Mouse (Mus musculus) kidney, adult 2 months (tissue): ENCODE data around the gene Hspd1. TPM values are rescaled to one million over a fixed set of nuclear protein-coding genes. Genes with fewer than 3 reads are reported as not detected.

Source experiments
- DNase-seq: peaks from one replicate; pipeline ENCODE4 v3.0.0; 2021
- H3K27ac ChIP-seq: fragments of 200-500 bp; 2 replicates; pipeline ENCODE4 v1.5.1; 2012; ENCODE audit warnings: low read depth, low read length, control low read depth, inconsistent platforms; ENCODE audit not compliant: insufficient read depth
- H3K27me3 ChIP-seq: fragments of 200-500 bp; replicated peaks from 2 replicates; pipeline ENCODE4 v1.6.1; 2012; ENCODE audit warnings: mild to moderate bottlenecking, moderate library complexity, low read length, inconsistent platforms; ENCODE audit not compliant: control insufficient read depth, insufficient read depth
- H3K36me3 ChIP-seq: fragments of 200-500 bp; 2 replicates; pipeline ENCODE4 v1.6.1; 2012; ENCODE audit warnings: mild to moderate bottlenecking, moderate library complexity, low read length, inconsistent platforms; ENCODE audit not compliant: control insufficient read depth, insufficient read depth
- H3K4me1 ChIP-seq: fragments of 200-500 bp; 2 replicates; pipeline ENCODE4 v1.6.1; 2011; ENCODE audit warnings: low read length; ENCODE audit not compliant: control insufficient read depth, insufficient read depth
- H3K4me3 ChIP-seq: fragments of 200-500 bp; 2 replicates; pipeline ENCODE4 v1.5.1; 2011; ENCODE audit warnings: mild to moderate bottlenecking, low read depth, low read length, control low read depth; ENCODE audit not compliant: insufficient read depth
- CTCF ChIP-seq: fragments of 200-500 bp; conservative IDR thresholded peaks from 2 replicates; pipeline ENCODE4 v1.5.1; 2011; ENCODE audit warnings: low read depth, mild to moderate bottlenecking, control low read depth, low read length, moderate library complexity, mixed read lengths; ENCODE audit not compliant: insufficient read depth, insufficient read length
- POLR2A ChIP-seq: fragments of 200-500 bp; IDR thresholded peaks from one replicate; pipeline ENCODE4 v1.6.1; 2011; ENCODE audit warnings: low read depth, low read length, control low read depth
- WGBS: fragments of 180-500 bp; shearing (Covaris S2); methylation state at CpG from one replicate; pipeline ENCODE4 v1.1.7; 2018; 5-methylcytosine and 5-hydroxymethylcytosine counted together
- polyA plus RNA-seq: library from polyadenylated mRNA; depleted of rRNA; stranded (reverse); fragments of >200 nt; gene quantifications from 2 replicates; pipeline ENCODE4 v1.2.3, GENCODE M21; 2012; rRNA removed

The Hspd1 gene
- polyA plus RNA-seq, 1 experiment = 99.8 TPM

DNA sequence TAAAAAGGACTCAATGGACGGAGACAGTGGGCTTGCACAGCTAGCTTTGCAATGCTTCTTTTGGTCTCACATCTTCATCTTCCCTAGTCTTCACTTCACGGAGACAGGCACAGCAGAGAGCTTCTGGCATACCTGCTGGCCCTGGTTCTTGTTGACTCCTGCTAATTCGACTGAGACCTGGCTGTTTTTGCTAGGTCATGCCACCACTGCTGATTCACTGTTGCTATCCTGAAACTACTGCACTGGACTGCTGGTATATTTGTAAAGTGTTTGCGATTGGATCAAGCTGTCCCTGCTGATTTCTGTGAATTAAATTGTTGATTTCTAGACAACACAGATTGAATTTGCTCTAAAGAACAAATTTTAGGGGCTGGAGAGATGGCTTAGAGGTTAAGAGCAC lies 46.4 kb downstream of the Hspd1 start:
- 92% methylated on average over 4 of the region's 4 CpGs for WGBS
- DNase-seq = no peak
- H3K27ac ChIP-seq = no peak overlapping the region

GRCm38 (mm10) chr1:55039944-55040343 lies 48.1 kb downstream of the Hspd1 start:
- TF ChIP-seq POLR2A (no peak), CTCF (no peak)
- Histone ChIP-seq H3K27me3 (no peaks in the 10 kb centered on the region), H3K4me3 (no peak overlapping the region), H3K36me3 (no peaks in the 10 kb centered on the region), H3K4me1 (no peaks in the 10 kb centered on the region), H3K27ac (no peak overlapping the region)
- WGBS = 93% methylated on average over 1 of the region's 1 CpGs
- DNase-seq = no peak

More for the DNA sequence above, 46.4 kb downstream of the Hspd1 start:
- Histone ChIP-seq H3K36me3 (no peaks in the 10 kb centered on the region), H3K27me3 (no peaks in the 10 kb centered on the region), H3K4me3 (no peak overlapping the region), H3K4me1 (no peaks in the 10 kb centered on the region)
- TF ChIP-seq POLR2A (no peak), CTCF (no peak)

DNA sequence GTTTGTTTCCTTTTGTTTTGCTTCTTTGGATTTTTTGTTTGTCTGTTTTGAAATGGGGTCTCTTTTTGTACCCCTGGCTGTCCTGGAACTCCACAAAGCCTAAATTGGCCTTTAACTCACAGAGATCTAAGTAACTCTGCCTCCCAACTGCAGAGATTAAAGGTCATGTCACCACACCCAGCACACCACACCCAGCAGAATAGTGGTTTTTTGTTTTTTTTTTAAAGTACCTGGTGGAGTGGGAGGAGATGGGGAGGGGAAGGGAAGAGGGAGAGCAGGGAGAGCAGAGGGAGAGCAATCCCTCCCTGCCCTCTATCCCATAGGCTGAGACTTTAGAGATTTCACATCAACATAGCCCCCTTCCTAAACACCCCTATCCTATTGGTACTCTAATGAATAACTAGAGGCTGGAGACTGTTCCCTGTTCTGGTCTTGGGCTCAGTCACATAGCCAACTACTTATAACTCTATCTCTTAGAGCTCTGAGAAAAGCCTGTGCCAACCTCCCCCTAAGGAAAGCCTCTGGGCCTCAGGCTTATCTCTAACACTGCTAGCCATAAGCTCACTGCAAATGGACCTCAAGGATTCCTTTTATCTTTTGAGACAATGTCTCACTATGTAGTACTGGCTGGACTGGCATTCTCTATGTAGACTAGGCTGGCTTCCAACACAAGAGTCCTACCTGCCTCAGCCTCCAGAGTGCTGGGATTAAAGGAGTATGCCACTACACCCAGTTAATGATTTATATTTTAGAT lies 56.8 kb downstream of the Hspd1 start:
- H3K27ac ChIP-seq = no peak overlapping the region
- no peaks in the 10 kb centered on the region for H3K4me1 ChIP-seq
- H3K36me3 ChIP-seq = no peaks in the 10 kb centered on the region
- H3K4me3 ChIP-seq = no peak overlapping the region
- TF ChIP-seq POLR2A (no peak), CTCF (no peak)
- H3K27me3 ChIP-seq = no peaks in the 10 kb centered on the region
- DNase-seq = no peak

DNA sequence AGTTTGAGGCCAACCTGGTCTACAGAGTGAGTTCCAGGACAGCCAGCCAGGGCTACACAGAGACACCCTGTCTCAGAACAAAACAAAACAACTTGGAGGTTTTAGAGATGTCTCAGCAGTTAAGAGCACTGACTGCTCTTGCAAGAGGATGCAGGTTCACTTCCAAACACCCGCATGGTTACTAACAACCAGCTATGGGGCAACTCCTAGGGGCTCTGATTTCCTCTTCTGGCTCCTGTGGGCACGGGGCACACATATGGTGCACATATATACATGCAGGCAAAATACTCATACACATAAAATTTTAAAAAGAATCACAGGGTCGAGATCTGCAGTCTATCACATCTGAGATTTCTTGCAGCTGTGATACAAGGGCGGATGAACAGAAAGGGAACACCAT lies 58.6 kb downstream of the Hspd1 start:
- no peak overlapping the region for H3K4me3 ChIP-seq
- peaks cover 7% of the 10 kb centered on the region; the same call in 1 of the 2 replicates for H3K4me1 ChIP-seq
- no peaks in the 10 kb centered on the region for H3K36me3 ChIP-seq
- no peaks in the 10 kb centered on the region for H3K27me3 ChIP-seq
- peak overlapping the region; percentile 10; the same call in 1 of the 2 replicates for H3K27ac ChIP-seq
- WGBS = 86% methylated on average over 4 of the region's 4 CpGs
- no peak for DNase-seq
- TF ChIP-seq CTCF = no peak
- TF ChIP-seq POLR2A = no peak

DNA sequence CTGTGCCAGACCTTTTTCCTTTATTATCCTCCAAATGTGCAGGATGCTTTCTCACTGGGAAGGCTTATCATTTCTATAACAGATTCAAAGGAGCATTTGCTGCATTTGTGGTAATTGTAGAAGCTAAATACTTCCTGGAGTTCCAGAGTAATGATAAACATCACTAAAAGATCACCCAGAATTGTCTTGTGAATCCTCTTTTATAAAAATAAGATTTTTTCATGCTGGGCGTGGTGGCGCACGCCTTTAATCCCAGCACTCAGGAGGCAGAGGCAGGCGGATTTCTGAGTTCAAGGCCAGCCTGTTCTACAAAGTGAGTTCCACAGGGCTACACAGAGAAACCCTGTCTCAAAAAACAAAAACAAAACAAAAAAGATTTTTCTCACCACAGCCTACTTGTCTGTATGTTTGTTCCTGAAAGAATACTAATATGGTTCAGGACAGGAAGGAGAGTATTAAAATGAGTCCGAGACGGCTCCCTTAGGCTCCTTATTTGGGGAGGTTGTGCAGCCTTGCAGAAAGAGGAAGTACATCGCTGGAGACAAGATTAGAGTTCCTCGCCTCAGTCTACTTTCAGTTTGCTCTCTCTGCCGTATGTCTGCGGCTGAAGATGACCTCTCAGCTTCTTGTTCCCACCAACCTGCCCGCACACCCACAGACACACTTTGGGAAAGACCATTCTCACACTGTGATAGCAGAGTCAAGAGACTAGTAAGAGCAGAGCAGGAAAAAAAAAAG lies 59.4 kb downstream of the Hspd1 start:
- Histone ChIP-seq H3K27me3 (no peaks in the 10 kb centered on the region), H3K36me3 (no peaks in the 10 kb centered on the region), H3K4me1 (peaks cover 7% of the 10 kb centered on the region; the same call in 1 of the 2 replicates), H3K4me3 (peak overlapping the region; percentile 7; the same call in 1 of the 2 replicates), H3K27ac (peak overlapping the region; percentile 10)
- DNase-seq = peak; percentile 31
- 66% methylated on average over 11 of the region's 11 CpGs for WGBS
- no peak for TF ChIP-seq POLR2A
- no peak for TF ChIP-seq CTCF

GRCm38 (mm10) chr1:55027966-55028365 lies 60.1 kb downstream of the Hspd1 start:
- Histone ChIP-seq H3K36me3 (no peaks in the 10 kb centered on the region), H3K27me3 (no peaks in the 10 kb centered on the region), H3K27ac (no peak overlapping the region), H3K4me3 (no peak overlapping the region), H3K4me1 (peaks cover 7% of the 10 kb centered on the region; the same call in 1 of the 2 replicates)
- TF ChIP-seq CTCF (no peak), POLR2A (no peak)
- no peak for DNase-seq
- 83% methylated on average over 1 of the region's 1 CpGs for WGBS

Other genes starting within 250 kb of the Hspd1 start
- gene Ankrd44, start 161.9 kb downstream of the Hspd1 start, polyA plus RNA-seq = 14.0 and 17.8 TPM in 2 replicates
- 24.3 and 33.6 TPM in 2 replicates for gene Sf3b1, start 60.8 kb downstream of the Hspd1 start, polyA plus RNA-seq
- 16.2 and 20.7 TPM in 2 replicates for gene Coq10b, start 35.5 kb downstream of the Hspd1 start, polyA plus RNA-seq
- 46.2 and 90.1 TPM in 2 replicates for gene Hspe1, start 111 bp downstream of the Hspd1 start, polyA plus RNA-seq
- gene Mob4, start 43.0 kb upstream of the Hspd1 start, polyA plus RNA-seq = 10.3 and 16.0 TPM in 2 replicates
- 1.7 and 2.2 TPM in 2 replicates for gene Rftn2, start 138.5 kb upstream of the Hspd1 start, polyA plus RNA-seq
- gene Mars2, start 148.9 kb upstream of the Hspd1 start, polyA plus RNA-seq = 1.6 and 1.9 TPM in 2 replicates